Mouse (Mus musculus) central nervous system, embryonic 11.5 days (tissue): ENCODE measurements around the gene B630019K06Rik. TPM values are rescaled to one million over a fixed set of nuclear protein-coding genes. Genes with fewer than 3 reads are reported as not detected.

ENCODE experiments used
- polyA plus RNA-seq: library from polyadenylated mRNA; depleted of rRNA; stranded (reverse); fragments of >200 nt; gene quantifications from 2 replicates; pipeline ENCODE4 v1.2.3, GENCODE M21; 2012; rRNA removed

Gene B630019K06Rik
- 7.4 and 7.9 TPM in 2 replicates for polyA plus RNA-seq

DNA sequence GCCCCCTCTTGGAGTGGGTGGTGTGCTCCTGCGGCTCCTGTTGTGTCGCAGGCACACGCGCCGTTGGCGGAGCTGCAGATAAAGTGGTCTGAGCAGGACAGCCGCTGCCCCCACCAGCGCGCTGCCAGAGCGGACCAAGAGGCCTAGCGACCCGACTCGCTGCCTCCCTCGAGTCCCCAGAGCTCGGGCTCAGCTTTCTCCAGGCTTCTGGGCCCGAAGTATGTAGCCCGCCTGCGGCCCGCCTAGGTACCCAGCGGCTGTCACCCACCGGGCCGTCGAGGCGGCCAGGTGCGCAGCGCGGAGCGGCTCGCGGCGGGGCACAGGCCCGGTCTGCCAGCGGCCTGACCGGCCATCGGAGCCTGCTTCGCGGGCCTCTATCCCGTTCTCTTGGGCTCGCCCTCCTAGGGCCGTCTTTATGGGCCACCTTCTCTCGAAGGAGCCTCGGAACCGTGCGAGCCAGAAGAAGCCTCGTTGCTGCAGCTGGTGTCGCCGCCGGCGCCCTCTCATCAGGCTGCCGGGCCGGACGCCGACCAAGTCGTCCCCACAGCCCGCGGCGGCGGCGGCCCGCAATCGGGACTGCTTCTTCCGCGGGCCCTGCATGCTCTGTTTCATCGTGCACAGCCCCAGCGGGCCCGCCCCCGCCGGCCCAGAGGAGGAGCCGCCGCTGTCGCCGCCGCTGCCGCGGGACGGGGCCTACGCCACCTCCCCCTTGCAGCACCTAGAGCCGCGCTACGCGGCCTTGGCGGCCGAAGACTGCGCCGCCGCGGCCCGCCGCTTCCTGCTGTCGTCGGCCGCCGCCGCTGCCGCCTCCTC, at the start of gene B630019K06Rik:
Gene B630019K06Rik, plus strand, starts transcription at position 40 of the 813 bp plus-strand sequence.

DNA sequence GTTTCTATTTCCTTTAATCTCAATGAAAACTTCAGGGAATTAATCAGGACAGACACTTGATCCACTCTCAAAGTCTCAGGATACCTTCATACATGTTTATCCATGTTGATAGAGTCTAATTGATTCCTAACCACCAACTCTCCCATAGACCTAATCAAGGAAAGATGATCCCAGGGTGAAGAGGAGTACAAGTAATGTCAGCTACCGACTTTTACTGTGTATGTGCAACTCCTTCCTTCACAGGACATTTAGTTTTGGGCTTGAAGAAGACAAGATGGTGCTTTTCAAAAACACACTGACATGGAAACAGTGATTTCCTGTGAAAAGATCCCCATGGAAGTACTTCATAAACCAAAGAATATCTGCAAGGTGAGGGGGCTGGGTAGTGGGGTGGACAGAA, 48.5 kb upstream of the B630019K06Rik start, which contains the start of gene Gm6592:
Gene Gm6592, plus strand, starts transcription at position 301 of the 400 bp plus-strand sequence.

DNA sequence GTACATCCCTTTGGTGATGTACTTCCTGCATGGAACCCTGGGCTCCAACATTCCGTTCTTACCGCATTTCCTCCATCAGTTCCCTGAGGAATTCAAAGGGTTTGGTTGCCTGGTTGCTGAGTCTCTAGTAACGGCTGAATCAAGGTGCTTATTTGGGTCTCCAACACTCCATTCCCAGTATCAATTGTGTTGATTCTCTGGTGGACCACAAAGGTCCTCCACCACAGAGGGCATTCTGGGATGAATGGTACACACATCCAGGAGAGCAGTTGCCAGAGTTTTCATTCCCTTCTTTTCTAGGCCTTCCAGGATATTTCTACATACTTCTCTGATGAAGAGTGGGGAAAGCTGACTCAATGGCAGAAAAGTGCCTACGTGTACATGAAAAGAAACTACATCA, 18.2 kb upstream of the B630019K06Rik start, which contains the start of gene Gm5751:
Gene Gm5751, plus strand, starts transcription at position 301 of the 400 bp plus-strand sequence.

Other genes starting within 250 kb of the B630019K06Rik start
- not detected in 2 replicates for gene Ssxb8, start 201.5 kb upstream of the B630019K06Rik start, polyA plus RNA-seq
- gene Ssx9, start 143.9 kb upstream of the B630019K06Rik start, polyA plus RNA-seq, result not detected in 2 replicates
- gene Ssxb5, start 88.7 kb upstream of the B630019K06Rik start, polyA plus RNA-seq, result not detected in 2 replicates
- not detected in 2 replicates for gene Gm6592, start 48.4 kb upstream of the B630019K06Rik start, polyA plus RNA-seq
- not detected in 2 replicates for gene Gm5751, start 18.1 kb upstream of the B630019K06Rik start, polyA plus RNA-seq
- not detected in 2 replicates for gene Fthl17b, start 70.6 kb downstream of the B630019K06Rik start, polyA plus RNA-seq
- gene Fthl17c, start 84.2 kb downstream of the B630019K06Rik start, polyA plus RNA-seq, result not detected in 2 replicates
- not detected in 2 replicates for gene Fthl17d, start 94.4 kb downstream of the B630019K06Rik start, polyA plus RNA-seq
- gene Fthl17e, start 141.1 kb downstream of the B630019K06Rik start, polyA plus RNA-seq, result not detected in 2 replicates
- gene Fthl17f, start 170.6 kb downstream of the B630019K06Rik start, polyA plus RNA-seq, result not detected in 2 replicates
- not detected in 2 replicates for gene 4930402K13Rik, start 212.2 kb downstream of the B630019K06Rik start, polyA plus RNA-seq